Mouse (Mus musculus): ENCODE results near the gene Emc8. TPM values are rescaled to one million over a fixed set of nuclear protein-coding genes. Genes with fewer than 3 reads are reported as not detected.

Gene Emc8
- polyA plus RNA-seq, 1 experiment from 2014 or later, result 164 TPM

- Histone ChIP-seq H3K27ac (ENCODE audit: low read length) (no peak overlapping the region), H3K9ac (ENCODE audit: low read length) (no peak overlapping the region), H3K4me3 (ENCODE audit: low read length) (no peak overlapping the region), H3K9me3 (replicated peaks; ENCODE audit: control insufficient read depth, low read length) (no peaks in the 10 kb centered on the region), H3K27me3 (ENCODE audit: control insufficient read depth, insufficient read depth, low read length) (peaks cover 6% of the 10 kb centered on the region; the same call in 1 of the 2 replicates), H3K36me3 (ENCODE audit: control insufficient read depth, insufficient read depth) (no peaks in the 10 kb centered on the region), H3K4me1 (ENCODE audit: control insufficient read depth, insufficient read depth, low read length) (peaks cover 2% of the 10 kb centered on the region; the same call in 1 of the 2 replicates), H3K4me2 (ENCODE audit: low read depth, low read length) (no peak overlapping the region)
- no peak for ATAC-seq (replicated peaks; ENCODE audit: extremely low read depth, insufficient read depth, low FRiP score)
- WGBS, result 23% methylated on average over 11 of the region's 11 CpGs
Observed at GRCm38 (mm10) chr8:120679629-120680387, 11.4 kb upstream of the Emc8 start.

- peak; percentile 43; the same call in 1 of the 2 replicates for ATAC-seq (replicated peaks; ENCODE audit: extremely low read depth, insufficient read depth, low FRiP score)
- Histone ChIP-seq H3K4me3 (ENCODE audit: low read length) (no peak overlapping the region), H3K36me3 (ENCODE audit: control insufficient read depth, insufficient read depth) (peaks cover 8% of the 10 kb centered on the region), H3K4me1 (ENCODE audit: control insufficient read depth, insufficient read depth, low read length) (peaks cover 2% of the 10 kb centered on the region; the same call in 1 of the 2 replicates), H3K9me3 (replicated peaks; ENCODE audit: control insufficient read depth, low read length) (no peaks in the 10 kb centered on the region), H3K9ac (ENCODE audit: low read length) (no peak overlapping the region), H3K27ac (ENCODE audit: low read length) (no peak overlapping the region), H3K27me3 (ENCODE audit: control insufficient read depth, insufficient read depth, low read length) (peaks cover 6% of the 10 kb centered on the region; the same call in 1 of the 2 replicates), H3K4me2 (ENCODE audit: low read depth, low read length) (no peak overlapping the region)
- WGBS, result 8% methylated on average over 10 of the region's 10 CpGs
Observed at GRCm38 (mm10) chr8:120678447-120678846, 10.1 kb upstream of the Emc8 start.

GRCm38 (mm10) chr8:120675718-120676117 lies 7.3 kb upstream of the Emc8 start:
- Histone ChIP-seq H3K27ac (ENCODE audit: low read length) (no peak overlapping the region), H3K27me3 (ENCODE audit: control insufficient read depth, insufficient read depth, low read length) (peaks cover 6% of the 10 kb centered on the region; the same call in 1 of the 2 replicates), H3K9me3 (replicated peaks; ENCODE audit: control insufficient read depth, low read length) (no peaks in the 10 kb centered on the region), H3K36me3 (ENCODE audit: control insufficient read depth, insufficient read depth) (peaks cover 36% of the 10 kb centered on the region), H3K4me2 (ENCODE audit: low read depth, low read length) (no peak overlapping the region), H3K4me3 (ENCODE audit: low read length) (no peak overlapping the region), H3K4me1 (ENCODE audit: control insufficient read depth, insufficient read depth, low read length) (peaks cover 16% of the 10 kb centered on the region), H3K9ac (ENCODE audit: low read length) (no peak overlapping the region)
- WGBS, result 73% methylated on average over 8 of the region's 8 CpGs
- ATAC-seq (replicated peaks; ENCODE audit: extremely low read depth, insufficient read depth, low FRiP score), result no peak

DNA sequence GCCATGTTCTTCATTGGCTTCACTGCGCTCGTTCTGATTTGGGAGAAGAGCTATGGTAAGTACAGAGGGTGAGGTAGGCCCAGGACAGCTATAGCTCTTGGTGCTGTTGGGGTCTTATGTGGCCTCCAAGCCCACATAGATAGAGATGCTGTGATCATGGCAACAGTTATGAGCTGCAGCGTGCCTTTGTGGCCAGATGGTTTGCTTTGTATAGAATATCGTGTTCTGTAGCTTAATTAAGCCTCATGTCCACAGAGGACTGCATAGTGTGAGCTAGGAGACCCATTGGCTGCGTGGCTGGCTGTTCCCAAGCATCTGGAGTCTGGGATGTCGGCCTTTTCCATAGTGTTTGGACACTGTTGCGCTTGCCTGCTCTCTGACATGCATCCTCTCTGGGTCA lies 4.9 kb upstream of the Emc8 start:
- Histone ChIP-seq H3K9ac (ENCODE audit: low read length) (no peak overlapping the region), H3K4me1 (ENCODE audit: control insufficient read depth, insufficient read depth, low read length) (peaks cover 28% of the 10 kb centered on the region), H3K4me2 (ENCODE audit: low read depth, low read length) (no peak overlapping the region), H3K27ac (ENCODE audit: low read length) (no peak overlapping the region), H3K4me3 (ENCODE audit: low read length) (no peak overlapping the region), H3K9me3 (replicated peaks; ENCODE audit: control insufficient read depth, low read length) (no peaks in the 10 kb centered on the region), H3K27me3 (ENCODE audit: control insufficient read depth, insufficient read depth, low read length) (no peaks in the 10 kb centered on the region), H3K36me3 (ENCODE audit: control insufficient read depth, insufficient read depth) (peaks cover 47% of the 10 kb centered on the region)
- WGBS, result 93% methylated on average over 7 of the region's 7 CpGs
- ATAC-seq (replicated peaks; ENCODE audit: extremely low read depth, insufficient read depth, low FRiP score), result no peak

DNA sequence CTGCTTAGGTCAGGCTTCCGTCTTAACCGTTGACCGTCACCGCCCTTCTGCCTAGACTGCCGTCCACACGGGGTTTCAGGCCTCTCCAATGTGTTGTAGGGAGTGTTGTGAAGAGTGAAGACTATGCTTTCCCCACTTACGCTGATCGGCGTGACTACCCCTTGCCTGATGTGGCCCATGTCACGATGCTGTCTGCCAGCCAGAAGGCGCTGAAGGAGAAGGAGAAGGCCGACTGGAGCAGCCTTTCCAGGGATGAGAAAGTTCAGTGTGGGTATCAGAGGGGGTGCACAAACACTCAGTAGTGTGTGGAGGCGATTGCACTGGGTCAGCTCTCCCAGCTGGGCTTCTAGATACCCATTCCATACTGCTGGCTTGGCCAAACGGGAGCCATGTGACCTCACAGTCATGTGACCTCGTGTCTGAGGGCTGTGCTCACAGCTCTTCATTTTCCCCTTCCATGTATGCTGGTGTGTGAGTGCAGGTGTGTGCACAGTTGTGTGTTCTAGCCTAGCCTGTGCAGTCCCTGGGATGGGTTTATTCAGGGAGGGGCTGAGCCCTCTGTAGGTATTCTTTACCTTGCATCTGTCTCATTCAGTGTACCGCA lies 4.4 kb upstream of the Emc8 start:
- peaks cover 47% of the 10 kb centered on the region for H3K36me3 ChIP-seq (ENCODE audit: control insufficient read depth, insufficient read depth)
- H3K9me3 ChIP-seq (replicated peaks; ENCODE audit: control insufficient read depth, low read length), result no peaks in the 10 kb centered on the region
- H3K9ac ChIP-seq (ENCODE audit: low read length), result no peak overlapping the region
- no peak for ATAC-seq (replicated peaks; ENCODE audit: extremely low read depth, insufficient read depth, low FRiP score)
- no peak overlapping the region for H3K4me3 ChIP-seq (ENCODE audit: low read length)
- no peaks in the 10 kb centered on the region for H3K27me3 ChIP-seq (ENCODE audit: control insufficient read depth, insufficient read depth, low read length)
- no peak overlapping the region for H3K27ac ChIP-seq (ENCODE audit: low read length)
- H3K4me1 ChIP-seq (ENCODE audit: control insufficient read depth, insufficient read depth, low read length), result peaks cover 28% of the 10 kb centered on the region
- no peak overlapping the region for H3K4me2 ChIP-seq (ENCODE audit: low read depth, low read length)
- WGBS, result 87% methylated on average over 16 of the region's 16 CpGs

- Histone ChIP-seq H3K27ac (ENCODE audit: low read length) (no peak overlapping the region), H3K4me1 (ENCODE audit: control insufficient read depth, insufficient read depth, low read length) (peaks cover 31% of the 10 kb centered on the region), H3K4me3 (ENCODE audit: low read length) (no peak overlapping the region), H3K9me3 (replicated peaks; ENCODE audit: control insufficient read depth, low read length) (no peaks in the 10 kb centered on the region), H3K27me3 (ENCODE audit: control insufficient read depth, insufficient read depth, low read length) (no peaks in the 10 kb centered on the region), H3K9ac (ENCODE audit: low read length) (no peak overlapping the region), H3K36me3 (ENCODE audit: control insufficient read depth, insufficient read depth) (peaks cover 47% of the 10 kb centered on the region), H3K4me2 (ENCODE audit: low read depth, low read length) (no peak overlapping the region)
- no peak for ATAC-seq (replicated peaks; ENCODE audit: extremely low read depth, insufficient read depth, low FRiP score)
- 72% methylated on average over 6 of the region's 6 CpGs for WGBS
Observed at GRCm38 (mm10) chr8:120671775-120672174, 3.4 kb upstream of the Emc8 start.

DNA sequence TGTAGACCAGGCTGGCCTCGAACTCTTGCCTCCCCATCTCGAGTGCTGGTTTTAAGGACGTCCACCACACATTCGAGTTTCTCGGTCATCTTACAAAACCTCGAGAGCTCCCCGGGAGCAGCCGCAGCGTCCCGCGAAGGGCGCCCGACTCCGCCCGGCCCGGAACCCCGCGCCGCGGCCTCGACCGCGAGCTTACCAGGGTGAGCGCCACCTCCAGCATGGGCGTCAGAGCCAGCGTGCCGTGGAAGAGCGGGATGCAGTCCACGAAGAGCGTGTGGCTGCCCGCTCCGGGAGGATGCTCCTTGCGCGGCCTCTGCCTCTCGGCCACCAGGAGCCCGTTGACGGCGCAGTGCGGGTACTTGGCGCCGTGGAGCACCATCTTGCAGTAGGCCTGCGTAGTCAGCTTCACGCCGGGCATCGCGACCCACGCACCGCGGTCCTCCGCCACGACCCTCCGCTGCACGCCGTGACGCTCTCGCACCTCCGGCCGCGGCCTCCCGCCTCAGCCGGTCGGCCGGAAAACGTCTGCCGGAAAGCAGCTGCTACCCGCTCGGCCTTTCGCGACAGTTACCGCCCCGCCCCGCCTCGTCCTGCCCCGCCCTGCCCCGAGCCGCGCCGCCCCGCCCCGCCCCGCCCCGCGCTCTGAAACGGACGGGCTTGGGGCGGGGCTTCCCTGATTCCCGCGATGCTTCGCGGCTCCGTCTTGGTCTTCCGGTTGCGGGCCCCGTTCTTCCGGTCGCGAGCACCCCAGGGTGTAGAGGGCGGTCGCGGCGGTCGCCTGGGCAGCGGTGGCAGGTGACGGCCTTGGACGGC lies 606 bp downstream of the Emc8 start, which contains the start of the genes Gm27021 and Cox4i1:
TSS of gene Gm27021 (minus strand) at position 519 of the 813 bp plus-strand sequence.
TSS of gene Cox4i1 (plus strand) at position 662 of the 813 bp plus-strand sequence.
- ATAC-seq (replicated peaks; ENCODE audit: extremely low read depth, insufficient read depth, low FRiP score), result peak; percentile 95
- Histone ChIP-seq H3K36me3 (ENCODE audit: control insufficient read depth, insufficient read depth) (peaks cover 31% of the 10 kb centered on the region), H3K9me3 (replicated peaks; ENCODE audit: control insufficient read depth, low read length) (no peaks in the 10 kb centered on the region), H3K27me3 (ENCODE audit: control insufficient read depth, insufficient read depth, low read length) (no peaks in the 10 kb centered on the region), H3K4me3 (ENCODE audit: low read length) (peak within 1 kb of the TSS; percentile 99), H3K4me2 (ENCODE audit: low read depth, low read length) (peak within 1 kb of the TSS; percentile 89), H3K9ac (ENCODE audit: low read length) (peak within 1 kb of the TSS; percentile 98), H3K27ac (ENCODE audit: low read length) (peak within 1 kb of the TSS; percentile 89), H3K4me1 (ENCODE audit: control insufficient read depth, insufficient read depth, low read length) (peaks cover 55% of the 10 kb centered on the region)
- under 1% methylated on average over 101 of the region's 105 CpGs for WGBS

GRCm38 (mm10) chr8:120666807-120667470 lies 1.4 kb downstream of the Emc8 start:
- Histone ChIP-seq H3K9me3 (replicated peaks; ENCODE audit: control insufficient read depth, low read length) (no peaks in the 10 kb centered on the region), H3K36me3 (ENCODE audit: control insufficient read depth, insufficient read depth) (peaks cover 23% of the 10 kb centered on the region), H3K27ac (ENCODE audit: low read length) (no peak overlapping the region; the same call in 1 of the 2 replicates), H3K4me1 (ENCODE audit: control insufficient read depth, insufficient read depth, low read length) (peaks cover 53% of the 10 kb centered on the region), H3K9ac (ENCODE audit: low read length) (peak overlapping the region; percentile 98), H3K27me3 (ENCODE audit: control insufficient read depth, insufficient read depth, low read length) (no peaks in the 10 kb centered on the region), H3K4me3 (ENCODE audit: low read length) (peak overlapping the region; percentile 99), H3K4me2 (ENCODE audit: low read depth, low read length) (peak overlapping the region; percentile 89)
- ATAC-seq (replicated peaks; ENCODE audit: extremely low read depth, insufficient read depth, low FRiP score), result no peak
- WGBS, result 4% methylated on average over 17 of the region's 17 CpGs

All from heart, embryonic 16.5 days (tissue).